In the genomic region with DNA sequence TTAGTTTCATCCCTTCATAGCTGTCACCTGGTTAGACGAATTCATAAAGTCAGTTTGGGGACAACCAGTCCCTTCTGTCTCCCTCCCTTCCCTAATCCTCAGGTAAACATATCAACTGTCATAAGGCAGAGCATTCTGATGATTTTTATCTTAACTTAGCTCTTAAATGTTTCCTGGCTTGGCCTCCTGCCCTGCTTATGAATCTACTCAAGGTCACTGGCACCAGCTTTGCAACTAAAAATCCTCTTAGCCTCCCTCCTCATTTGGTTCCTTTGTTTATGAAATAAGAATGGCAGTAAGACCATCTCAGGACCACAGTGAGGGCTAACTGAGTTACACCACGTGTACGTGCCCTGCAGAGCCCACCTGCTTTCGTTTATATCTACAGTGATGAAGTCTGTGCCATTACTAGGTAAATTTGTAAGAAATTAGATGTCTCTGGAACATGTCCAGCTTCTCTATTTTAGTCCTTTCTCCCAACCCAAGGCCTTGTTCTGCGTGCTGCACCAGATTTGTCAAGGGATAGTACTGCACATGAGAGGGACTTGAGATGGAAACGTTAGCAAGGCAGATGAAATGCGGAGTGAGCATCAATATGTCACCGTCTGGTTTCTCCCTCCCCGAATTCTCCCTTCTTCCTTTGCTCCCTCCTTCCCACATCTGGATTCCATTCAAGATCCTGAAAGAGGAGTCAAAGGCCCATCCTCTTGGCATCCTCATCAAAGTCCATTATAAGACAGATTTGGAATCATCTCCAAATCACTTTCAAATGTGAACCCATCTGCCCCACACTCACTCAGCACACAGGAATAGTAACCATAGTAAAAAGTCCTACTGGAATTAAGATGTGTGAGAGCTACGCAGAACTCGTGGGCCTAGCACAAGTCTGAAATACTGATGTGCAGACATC, we compare ENCODE assay signal across 27 mouse cellular contexts.
DNase-seq lines count a peak whose midpoint lies in the region; ATAC-seq and TF ChIP-seq lines count a peak whose summit lies in the region.
"Had no signal": no experiment of that assay in that cellular context is flagged by ENCODE, and none has a peak within 500 bp of the region (broad histone marks: within the 10 kb centered on the region; RNA-seq: fewer than 3 reads in every experiment).

No protein-coding gene starts in this region.

- no peak overlapping the region for H3K9ac ChIP-seq in lung, embryonic 14.5 days
- H3K9ac ChIP-seq in hindbrain, embryonic 11.5 days (ENCODE audit: low read depth, low read length) = no peak overlapping the region
- H3K9ac ChIP-seq: embryonic facial prominence, embryonic 13.5 days; forebrain, embryonic 13.5 days; hindbrain, embryonic 14.5 days; midbrain, embryonic 15.5 days; neural tube, embryonic 15.5 days; stomach, embryonic 15.5 days had no signal

- no peaks in the 10 kb centered on the region for H3K27me3 ChIP-seq in lung, embryonic 14.5 days (ENCODE audit: insufficient read depth, low read length)
- H3K27me3 ChIP-seq in hindbrain, embryonic 11.5 days (ENCODE audit: control insufficient read depth, insufficient read depth, low read length) = no peaks in the 10 kb centered on the region
- H3K27me3 ChIP-seq: embryonic facial prominence, embryonic 13.5 days; forebrain, embryonic 13.5 days; megakaryocyte, embryonic 14.5 days; midbrain, embryonic 15.5 days; neural tube, embryonic 15.5 days; stomach, embryonic 15.5 days had no signal

- no peak for TF ChIP-seq CTCF in lung, embryonic 14.5 days (IDR thresholded peaks at IDR 0.05; ENCODE audit: low read depth)

- intact Hi-C loops in heart, postnatal 36 days (cut with DNase I) = no loop called here

- H3K4me3 ChIP-seq in lung, embryonic 14.5 days (ENCODE audit: low read depth, low read length) = no peak overlapping the region
- no peak overlapping the region for H3K4me3 ChIP-seq in hindbrain, embryonic 11.5 days (ENCODE audit: low read depth, low read length)
- H3K4me3 ChIP-seq: embryonic facial prominence, embryonic 13.5 days; forebrain, embryonic 13.5 days; gastrocnemius, adult 2 months; left cerebral cortex, adult 2 months; megakaryocyte, embryonic 14.5 days; midbrain, embryonic 15.5 days; myocyte; neural tube, embryonic 15.5 days; stomach, embryonic 15.5 days had no signal

- peak; percentile 75 for ATAC-seq in lung, embryonic 14.5 days (ENCODE audit: insufficient read depth)
- no peak for ATAC-seq in hindbrain, embryonic 11.5 days (ENCODE audit: low FRiP score)
- ATAC-seq: activated CD4-positive, CD25-positive, alpha-beta regulatory T cell, adult 4 months; forebrain, embryonic 13.5 days; inflammation-experienced regulatory T-cells, adult 6 months; midbrain, embryonic 15.5 days had no signal

- DNase-seq in lung, embryonic 14.5 days = peak; percentile 77
- no peak for DNase-seq in lung, postnatal 10 days
- DNase-seq in adrenal gland, adult 2 months = peak; percentile 81
- DNase-seq in adrenal gland, postnatal 25 days = peak; percentile 55
- DNase-seq in mesoderm, embryonic 11.5 days (ENCODE audit: low read depth, low spot score) = peak; percentile 20
- no peak for DNase-seq in hindbrain, embryonic 11.5 days (ENCODE audit: low spot score)
- DNase-seq in heart, postnatal 36 days = no peak
- DNase-seq: cerebellum, adult 2 months; cerebellum, postnatal 25 days; gastrocnemius, adult 2 months; kidney, adult 18-20 months; kidney, postnatal 4 days; layer of hippocampus, adult 9-11 months; left cerebral cortex, postnatal 4 days; right cerebral cortex, adult 18-20 months; thymus, postnatal 36 days had no signal

- no peak overlapping the region for H3K4me2 ChIP-seq in lung, embryonic 14.5 days
- no peak overlapping the region for H3K4me2 ChIP-seq in hindbrain, embryonic 11.5 days (replicated peaks; ENCODE audit: low read depth, low read length)
- H3K4me2 ChIP-seq: embryonic facial prominence, embryonic 13.5 days; forebrain, embryonic 13.5 days; hindbrain, embryonic 14.5 days; midbrain, embryonic 15.5 days; neural tube, embryonic 15.5 days; stomach, embryonic 15.5 days had no signal

- no peak overlapping the region for H3K27ac ChIP-seq in lung, embryonic 14.5 days (ENCODE audit: low read depth)
- no peak overlapping the region for H3K27ac ChIP-seq in hindbrain, embryonic 11.5 days (ENCODE audit: low read depth, low read length)
- H3K27ac ChIP-seq: embryonic facial prominence, embryonic 13.5 days; forebrain, embryonic 13.5 days; gastrocnemius, adult 2 months; hindbrain, embryonic 14.5 days; left cerebral cortex, adult 2 months; midbrain, embryonic 15.5 days; neural tube, embryonic 15.5 days; stomach, embryonic 15.5 days had no signal

- H3K9me3 ChIP-seq in lung, embryonic 14.5 days (ENCODE audit: low read depth, low read length) = no peaks in the 10 kb centered on the region
- no peaks in the 10 kb centered on the region for H3K9me3 ChIP-seq in hindbrain, embryonic 11.5 days (ENCODE audit: control insufficient read depth, low read length)
- H3K9me3 ChIP-seq: embryonic facial prominence, embryonic 13.5 days; forebrain, embryonic 13.5 days; megakaryocyte, embryonic 14.5 days; midbrain, embryonic 15.5 days; neural tube, embryonic 15.5 days; stomach, embryonic 15.5 days had no signal

- no peaks in the 10 kb centered on the region for H3K36me3 ChIP-seq in lung, embryonic 14.5 days (ENCODE audit: insufficient read depth)
- no peaks in the 10 kb centered on the region for H3K36me3 ChIP-seq in hindbrain, embryonic 11.5 days (ENCODE audit: control insufficient read depth, insufficient read depth, low read length)
- H3K36me3 ChIP-seq: embryonic facial prominence, embryonic 13.5 days; midbrain, embryonic 15.5 days; neural tube, embryonic 15.5 days; stomach, embryonic 15.5 days had no signal

- H3K4me1 ChIP-seq in lung, embryonic 14.5 days (ENCODE audit: insufficient read depth) = no peaks in the 10 kb centered on the region
- no peaks in the 10 kb centered on the region for H3K4me1 ChIP-seq in hindbrain, embryonic 11.5 days (replicated peaks; ENCODE audit: control insufficient read depth, insufficient read depth, low read length)
- H3K4me1 ChIP-seq: forebrain, embryonic 13.5 days; megakaryocyte, embryonic 14.5 days; midbrain, embryonic 15.5 days; neural tube, embryonic 15.5 days; stomach, embryonic 15.5 days had no signal

- WGBS in lung, embryonic 14.5 days = 41% methylated on average over 11 of the region's 11 CpGs
- 78% methylated on average over 11 of the region's 11 CpGs for WGBS in hindbrain, embryonic 11.5 days

Comparison
In these comparisons a context has a peak if more than half of its experiments do, and no peak if none do; other contexts are left out.
1. DNase-seq: peak in lung, embryonic 14.5 days (single experiment), adrenal gland, adult 2 months (single experiment), adrenal gland, postnatal 25 days (single experiment) and mesoderm, embryonic 11.5 days (single experiment); none in lung, postnatal 10 days (single experiment), hindbrain, embryonic 11.5 days (single experiment) and heart, postnatal 36 days (0 of 2).